Mouse (Mus musculus): ENCODE measurements around the gene Unc5a.

DNA sequence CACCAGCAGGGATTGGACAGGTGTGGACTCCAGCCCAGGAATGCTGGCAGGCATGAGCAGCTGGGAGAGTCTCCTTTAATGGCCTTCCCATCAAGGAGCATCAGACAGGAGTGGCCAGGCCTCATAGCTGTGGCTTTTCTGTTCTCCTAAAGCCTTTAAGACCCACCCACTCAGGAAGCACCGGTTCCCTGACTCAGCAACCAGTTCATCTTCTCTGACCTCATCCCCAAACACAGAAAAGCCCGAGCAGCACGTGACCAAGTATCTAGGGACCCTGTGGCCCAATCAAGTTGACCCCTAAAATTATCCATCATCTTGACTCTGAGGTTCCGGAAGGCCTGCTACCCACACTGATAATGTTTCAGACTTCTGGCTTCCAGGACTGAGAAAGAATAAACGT lies 32.6 kb upstream of the Unc5a start:
- TF ChIP-seq POLR2A (IDR thresholded peaks at IDR 0.05; ENCODE audit: borderline replicate concordance, extremely low read depth, insufficient read depth, insufficient read length, poor library complexity, severe bottlenecking) (no peak), CTCF (IDR thresholded peaks at IDR 0.05; ENCODE audit: borderline replicate concordance, extremely low read depth, insufficient read depth, insufficient read length) (no peak)

Data from brain, embryonic 14.5 days (tissue).